Mouse (Mus musculus) E14TG2a.4 (cell line): ENCODE results near the gene Mfsd2a.

ENCODE experiments used
- H3K27me3 ChIP-seq: 2 replicates; pipeline ENCODE4 v1.6.1; 2014; ENCODE audit warnings: low read length, control low read depth; ENCODE audit not compliant: insufficient read depth
- H3K36me3 ChIP-seq: 2 replicates; pipeline ENCODE4 v1.6.1; 2014; ENCODE audit warnings: low read length, control low read depth; ENCODE audit not compliant: insufficient read depth
- H3K4me1 ChIP-seq: replicated peaks from 2 replicates; pipeline ENCODE4 v1.6.1; 2014; ENCODE audit warnings: low read depth, low read length, control low read depth
- H3K4me3 ChIP-seq: replicated peaks from 2 replicates; pipeline ENCODE4 v1.5.1; 2014; ENCODE audit warnings: mild to moderate bottlenecking, low read length
- H3K9me3 ChIP-seq: 2 replicates; pipeline ENCODE4 v1.6.1; 2014; ENCODE audit warnings: low read length, control low read depth
- CTCF ChIP-seq: conservative IDR thresholded peaks from 2 replicates; pipeline ENCODE4 v1.5.1; 2014; ENCODE audit warnings: low read length
- NANOG ChIP-seq: IDR thresholded peaks from 2 replicates; pipeline ENCODE4 v1.6.1; 2014; ENCODE audit warnings: borderline replicate concordance, low read length, mixed read lengths
- POU5F1 ChIP-seq: IDR thresholded peaks from 2 replicates; pipeline ENCODE4 v1.6.1; 2014; ENCODE audit warnings: low read length, borderline replicate concordance

The Mfsd2a gene

GRCm38 (mm10) chr4:122961100-122961567 lies at the start of gene Mfsd2a:
TSS of gene Mfsd2a (minus strand) at chr4:122961188.
- peaks cover 25% of the 10 kb centered on the region for H3K4me1 ChIP-seq
- no peaks in the 10 kb centered on the region for H3K9me3 ChIP-seq
- peak within 1 kb of the TSS; percentile 75 for H3K4me3 ChIP-seq
- no peaks in the 10 kb centered on the region for H3K36me3 ChIP-seq
- TF ChIP-seq NANOG (no peak), CTCF (no peak), POU5F1 (no peak)
- H3K27me3 ChIP-seq: peaks cover 84% of the 10 kb centered on the region

- TF ChIP-seq CTCF (no peak), POU5F1 (no peak), NANOG (no peak)
- peaks cover 53% of the 10 kb centered on the region for H3K4me1 ChIP-seq
- H3K36me3 ChIP-seq: 0 out of 2 replicates have a peak, but pooled peaks cover 3% of the 10 kb centered on the region
- H3K9me3 ChIP-seq: no peaks in the 10 kb centered on the region
- no peak overlapping the region for H3K4me3 ChIP-seq
- peaks cover 3% of the 10 kb centered on the region; the same call in 1 of the 2 replicates for H3K27me3 ChIP-seq
Observed at GRCm38 (mm10) chr4:123005054-123005966, 44.3 kb upstream of the Mfsd2a start.

- no peaks in the 10 kb centered on the region for H3K9me3 ChIP-seq
- H3K27me3 ChIP-seq: peaks cover 44% of the 10 kb centered on the region
- TF ChIP-seq NANOG (no peak), POU5F1 (peak; percentile 75; the same call in 1 of the 2 replicates), CTCF (no peak)
- peak overlapping the region; percentile 62 for H3K4me3 ChIP-seq
- H3K36me3 ChIP-seq: 0 out of 2 replicates have a peak, but pooled peaks cover 3% of the 10 kb centered on the region
- H3K4me1 ChIP-seq: peaks cover 84% of the 10 kb centered on the region
Observed at GRCm38 (mm10) chr4:123000617-123001342, 39.8 kb upstream of the Mfsd2a start.

GRCm38 (mm10) chr4:123000130-123000529 lies 39.1 kb upstream of the Mfsd2a start:
- Histone ChIP-seq H3K27me3 (peaks cover 44% of the 10 kb centered on the region), H3K36me3 (0 out of 2 replicates have a peak, but pooled peaks cover 3% of the 10 kb centered on the region), H3K9me3 (no peaks in the 10 kb centered on the region), H3K4me1 (peaks cover 78% of the 10 kb centered on the region), H3K4me3 (peak overlapping the region; percentile 62)
- TF ChIP-seq NANOG (no peak), CTCF (no peak), POU5F1 (no peak)

GRCm38 (mm10) chr4:122999263-122999691 lies 38.3 kb upstream of the Mfsd2a start:
- peaks cover 46% of the 10 kb centered on the region for H3K27me3 ChIP-seq
- H3K9me3 ChIP-seq: no peaks in the 10 kb centered on the region
- H3K4me3 ChIP-seq: peak overlapping the region; percentile 62
- H3K36me3 ChIP-seq: 0 out of 2 replicates have a peak, but pooled peaks cover 3% of the 10 kb centered on the region
- peaks cover 74% of the 10 kb centered on the region for H3K4me1 ChIP-seq
- TF ChIP-seq POU5F1 (no peak), CTCF (no peak), NANOG (no peak)

GRCm38 (mm10) chr4:122998537-122999262 lies 37.7 kb upstream of the Mfsd2a start:
- TF ChIP-seq POU5F1 (no peak), NANOG (no peak), CTCF (no peak)

GRCm38 (mm10) chr4:122996618-122997381 lies 35.8 kb upstream of the Mfsd2a start:
- peak overlapping the region; percentile 93 for H3K4me3 ChIP-seq
- no peaks in the 10 kb centered on the region for H3K9me3 ChIP-seq
- TF ChIP-seq CTCF: peak; percentile 20
- TF ChIP-seq POU5F1: no peak
- H3K36me3 ChIP-seq: 0 out of 2 replicates have a peak, but pooled peaks cover 2% of the 10 kb centered on the region
- peaks cover 55% of the 10 kb centered on the region for H3K4me1 ChIP-seq
- H3K27me3 ChIP-seq: peaks cover 44% of the 10 kb centered on the region

More at GRCm38 (mm10) chr4:122998537-122999262, 37.7 kb upstream of the Mfsd2a start:
- Histone ChIP-seq H3K36me3 (0 out of 2 replicates have a peak, but pooled peaks cover 3% of the 10 kb centered on the region), H3K27me3 (peaks cover 46% of the 10 kb centered on the region), H3K4me3 (peak overlapping the region; percentile 62), H3K9me3 (no peaks in the 10 kb centered on the region), H3K4me1 (peaks cover 72% of the 10 kb centered on the region)
